Mouse (Mus musculus): ENCODE results near the gene Uhmk1. TPM values are rescaled to one million over a fixed set of nuclear protein-coding genes. Genes with fewer than 3 reads are reported as not detected.
A peak's percentile ranks its signal among the peaks of the same experiment; 100 is the strongest.

Gene Uhmk1
- total RNA-seq, 2 experiments from 2014 or later: 163 to 168 TPM

DNA sequence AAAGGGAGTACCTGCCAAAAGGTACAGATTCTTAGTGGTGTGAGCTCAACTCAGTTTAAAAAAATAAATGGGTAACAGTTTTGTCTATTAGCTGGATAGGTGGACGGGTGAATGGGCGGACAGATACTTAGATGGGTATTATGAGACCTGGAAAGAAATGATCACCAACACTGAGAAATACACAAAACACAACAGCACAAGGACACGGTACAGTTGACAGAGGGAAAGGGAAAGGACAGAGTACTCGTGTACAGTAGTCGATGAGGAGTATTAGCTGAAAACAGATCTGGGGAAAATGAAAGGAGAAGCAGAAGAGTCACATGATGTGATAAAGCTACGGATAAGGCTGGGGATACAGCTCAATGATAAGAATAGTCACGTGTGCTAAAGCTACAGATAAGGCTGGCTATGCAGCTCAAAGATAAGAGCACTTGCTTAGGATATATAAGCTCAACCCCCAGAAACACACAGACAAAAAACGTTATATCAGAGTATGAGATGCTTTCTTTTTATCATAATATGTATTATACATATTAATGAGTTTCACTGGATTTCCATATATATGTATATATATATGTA is 38.4 kb downstream of the Uhmk1 start:
- DNase-seq (ENCODE audit: low spot score in 2 of 2): no peak

- no peak for DNase-seq (ENCODE audit: low spot score in 2 of 2)
These were observed 39.3 kb downstream of the Uhmk1 start for GRCm38 (mm10) chr1:170175848-170176247.

DNA sequence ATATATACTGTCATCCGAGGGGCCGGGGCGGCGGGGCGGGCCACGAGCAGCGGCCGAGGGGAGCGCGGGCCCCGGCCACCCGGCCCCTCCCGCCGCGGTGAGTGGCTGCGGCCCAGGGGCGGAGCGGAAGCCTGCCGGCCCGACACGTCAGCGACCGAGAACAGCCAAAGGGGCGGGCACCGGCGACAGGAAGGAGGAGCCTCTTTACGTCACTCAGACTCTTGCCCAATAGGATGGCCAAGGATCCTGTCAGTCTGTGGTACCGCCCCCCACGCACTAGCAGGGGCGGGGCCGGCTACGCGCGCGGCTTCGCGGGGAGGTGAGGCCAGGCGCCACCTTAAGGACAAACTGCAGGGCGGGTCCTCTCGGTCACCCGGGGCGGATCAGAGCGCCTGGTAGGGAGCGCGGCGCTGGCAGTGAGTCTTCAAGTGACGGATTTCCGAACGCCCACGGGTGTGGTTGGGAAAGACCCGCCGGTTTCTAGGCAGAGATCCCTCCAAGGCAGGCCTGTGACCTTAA is 40.3 kb downstream of the Uhmk1 start, which contains the start of gene Uap1:
Gene Uap1, minus strand, starts transcription at position 144 of the 519 bp plus-strand sequence.
- DNase-seq (ENCODE audit: low spot score in 2 of 2): peak; percentile 93 to 98

GRCm38 (mm10) chr1:170173991-170174813 is 41.0 kb downstream of the Uhmk1 start:
- DNase-seq (ENCODE audit: low spot score in 2 of 2): peak in 1 of 2 experiments; percentile 26

DNA sequence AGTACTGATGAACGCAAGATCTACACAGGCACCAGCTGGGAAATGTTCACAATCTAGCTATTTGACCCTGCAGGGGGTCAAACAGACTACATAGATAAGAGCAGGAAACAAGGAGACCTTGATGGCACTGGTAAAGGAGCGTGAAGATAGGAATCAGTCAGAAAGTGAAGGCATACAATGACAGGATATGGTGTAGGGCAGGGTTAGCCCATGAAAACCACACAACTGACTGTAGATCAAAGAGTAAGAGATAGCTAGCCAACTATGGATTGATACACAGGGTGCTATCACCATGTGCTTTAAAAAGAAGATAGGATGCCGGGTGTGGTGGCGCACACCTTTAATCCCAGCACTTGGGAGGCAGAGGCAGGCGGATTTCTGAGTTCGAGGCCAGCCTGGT is 47.4 kb downstream of the Uhmk1 start:
- DNase-seq (ENCODE audit: low spot score in 2 of 2): no peak

GRCm38 (mm10) chr1:170164913-170165312 is 50.3 kb downstream of the Uhmk1 start:
- no peak for DNase-seq (ENCODE audit: low spot score in 2 of 2)

DNA sequence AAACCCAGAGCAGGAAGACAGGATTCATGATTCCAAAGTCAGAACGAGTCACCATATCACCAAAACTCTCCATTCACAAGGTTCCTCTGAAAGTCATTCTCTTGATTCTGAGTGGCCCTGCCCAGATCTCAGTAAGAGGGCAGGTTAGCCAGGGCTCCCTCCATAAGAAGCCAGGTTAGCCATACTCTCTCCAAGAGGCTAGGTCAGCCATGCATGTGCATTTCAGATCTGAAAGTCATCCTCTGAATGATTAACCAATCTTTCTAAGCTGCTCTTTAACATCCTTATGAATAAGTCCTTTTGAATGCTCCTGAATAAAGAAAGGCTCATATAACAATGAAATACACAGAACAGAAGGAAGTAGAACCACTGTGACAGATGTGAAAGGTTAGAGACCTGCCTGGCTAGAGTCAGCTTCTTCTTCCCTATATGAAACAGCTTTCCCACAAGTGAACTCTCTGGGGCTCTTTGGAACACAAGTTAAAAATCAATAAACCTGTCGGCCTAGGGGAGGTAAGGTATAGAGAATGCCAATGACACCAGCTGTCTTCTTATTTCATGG is 51.1 kb downstream of the Uhmk1 start:
- DNase-seq (ENCODE audit: low spot score in 2 of 2): no peak

GRCm38 (mm10) chr1:170163398-170163943 is 51.7 kb downstream of the Uhmk1 start:
- DNase-seq (ENCODE audit: low spot score in 2 of 2): no peak

DNA sequence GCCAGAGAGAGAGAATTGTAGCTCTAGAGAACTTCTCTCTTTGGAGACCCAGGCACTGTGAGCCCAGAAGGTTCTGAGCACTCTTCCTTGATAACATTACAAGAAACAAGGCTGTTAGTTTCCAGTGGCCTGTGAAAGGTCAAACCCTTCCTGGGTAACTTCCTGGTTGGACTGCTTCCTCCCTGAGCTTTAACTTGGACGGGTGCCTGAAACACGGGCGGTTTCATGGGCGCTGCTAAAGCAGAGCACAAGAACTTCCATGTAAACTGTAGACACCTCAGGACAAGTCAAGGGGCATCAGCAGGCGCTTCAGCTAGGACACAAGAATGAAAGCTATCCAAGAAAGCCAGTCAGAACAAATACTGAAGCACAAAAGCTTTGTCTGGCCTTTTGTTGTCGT is 53.3 kb downstream of the Uhmk1 start:
- no peak for DNase-seq (ENCODE audit: low spot score in 2 of 2)

GRCm38 (mm10) chr1:170160397-170160938 is 54.7 kb downstream of the Uhmk1 start:
- no peak for DNase-seq (ENCODE audit: low spot score in 2 of 2)

DNA sequence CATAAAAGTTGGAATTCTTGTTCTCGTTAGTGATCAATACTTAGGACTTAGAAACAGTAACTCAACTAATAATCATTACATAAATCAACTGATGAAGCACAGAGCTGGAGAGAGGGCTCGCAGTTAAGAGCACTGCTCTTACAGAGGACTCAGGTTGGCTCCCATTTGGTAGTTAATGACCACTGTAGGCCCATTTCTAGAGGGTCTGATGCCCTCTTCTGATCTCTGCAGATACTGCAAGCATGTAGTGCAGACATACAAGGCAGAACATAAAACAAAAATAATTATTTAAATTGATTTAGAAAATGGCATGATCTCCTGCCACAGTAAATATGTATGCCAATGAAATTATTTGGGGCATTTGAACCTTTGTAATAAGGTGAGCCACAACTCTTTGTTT is 55.5 kb downstream of the Uhmk1 start:
- no peak for DNase-seq (ENCODE audit: low spot score in 2 of 2)

DNA sequence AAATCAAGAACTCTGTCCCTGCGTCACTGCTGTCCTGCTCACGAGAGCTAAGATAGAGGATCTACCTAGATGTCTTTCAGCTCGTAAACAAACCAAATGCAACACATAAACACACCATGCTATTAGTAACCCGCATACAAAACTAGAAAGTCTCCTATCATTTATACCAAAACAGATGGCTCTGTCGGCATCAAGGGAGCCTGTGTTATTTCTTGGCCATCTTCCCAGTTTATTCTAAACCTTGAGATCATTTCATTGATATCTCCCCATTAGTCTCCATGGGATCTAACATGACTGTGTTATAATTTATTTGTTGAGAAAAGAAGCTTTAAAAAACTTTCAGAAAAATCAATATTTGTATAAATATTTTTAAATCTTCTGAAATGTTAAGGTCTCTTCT is 59.4 kb downstream of the Uhmk1 start:
- no peak for DNase-seq (ENCODE audit: low spot score in 2 of 2)

GRCm38 (mm10) chr1:170155298-170155697 is 59.9 kb downstream of the Uhmk1 start:
- no peak for DNase-seq (ENCODE audit: low spot score in 2 of 2)

- DNase-seq (ENCODE audit: low spot score in 2 of 2): no peak
These were observed 61.2 kb downstream of the Uhmk1 start for GRCm38 (mm10) chr1:170153986-170154385.

DNA sequence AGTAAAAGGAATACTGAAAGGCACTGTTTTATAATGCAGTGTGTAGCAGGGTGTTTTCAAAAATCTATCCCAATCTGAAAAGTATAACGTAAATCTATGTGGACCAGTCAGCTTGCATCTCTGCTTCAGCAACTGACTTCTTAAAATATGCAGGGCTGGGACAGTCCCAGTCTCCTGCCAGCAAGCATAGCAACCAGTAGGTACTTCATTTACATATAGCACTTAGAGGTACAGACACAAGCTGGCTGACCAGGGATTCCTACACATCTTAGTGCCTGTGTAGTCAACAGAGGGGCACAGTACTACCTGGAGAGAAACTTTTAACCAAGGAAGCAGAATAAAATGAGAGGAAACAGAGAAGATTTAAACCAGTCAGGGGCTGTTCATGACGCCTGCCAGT is 62.6 kb downstream of the Uhmk1 start:
- DNase-seq (ENCODE audit: low spot score in 2 of 2): no peak

DNA sequence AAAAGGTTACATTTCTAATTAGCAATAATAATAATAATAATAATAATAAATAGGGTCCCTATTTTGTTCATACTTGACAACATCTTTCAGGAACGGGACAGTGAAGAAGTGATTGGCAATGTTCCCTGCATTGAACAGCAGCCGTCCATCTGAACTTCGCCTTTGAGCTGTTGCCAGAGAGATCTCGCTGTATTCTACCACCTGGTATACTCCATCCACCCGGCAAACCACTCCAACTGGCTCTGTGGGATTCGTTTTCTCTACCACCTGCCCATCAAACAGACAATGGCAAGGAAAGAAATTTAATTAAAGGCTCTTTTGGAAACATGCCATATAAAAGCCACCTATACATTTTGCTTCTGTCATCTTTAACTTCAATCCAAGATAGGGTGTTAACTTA is 64.3 kb downstream of the Uhmk1 start:
- no peak for DNase-seq (ENCODE audit: low spot score in 2 of 2)

GRCm38 (mm10) chr1:170149756-170150155 is 65.4 kb downstream of the Uhmk1 start:
- DNase-seq (ENCODE audit: low spot score in 2 of 2): no peak

- no peak for DNase-seq (ENCODE audit: low spot score in 2 of 2)
These were observed 66.7 kb downstream of the Uhmk1 start for GRCm38 (mm10) chr1:170148536-170148935.

- DNase-seq (ENCODE audit: low spot score in 2 of 2): no peak
These were observed 67.3 kb downstream of the Uhmk1 start for GRCm38 (mm10) chr1:170147651-170148448.

DNA sequence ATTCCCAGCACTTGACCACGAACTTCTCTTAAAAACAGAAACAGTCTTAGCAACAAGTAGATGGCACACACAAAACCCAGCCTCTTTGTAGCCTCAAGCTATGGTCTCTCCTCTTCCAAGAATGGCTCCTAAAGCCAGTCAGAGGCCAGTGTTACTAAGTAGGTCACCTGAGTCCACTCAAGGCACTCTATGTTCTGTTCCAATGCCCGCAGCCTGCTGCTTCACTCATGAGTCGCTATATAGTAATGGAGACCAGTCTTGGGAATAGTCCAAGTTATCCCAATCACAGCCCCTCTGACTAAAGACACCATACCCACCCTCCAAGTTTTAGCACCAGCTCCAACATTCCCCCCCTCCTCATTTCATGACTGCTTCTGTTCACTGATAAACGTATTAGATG is 69.6 kb downstream of the Uhmk1 start:
- no peak for DNase-seq (ENCODE audit: low spot score in 2 of 2)
